Comparison of ENCODE assay signal across 8 mouse cellular contexts in the genomic region with DNA sequence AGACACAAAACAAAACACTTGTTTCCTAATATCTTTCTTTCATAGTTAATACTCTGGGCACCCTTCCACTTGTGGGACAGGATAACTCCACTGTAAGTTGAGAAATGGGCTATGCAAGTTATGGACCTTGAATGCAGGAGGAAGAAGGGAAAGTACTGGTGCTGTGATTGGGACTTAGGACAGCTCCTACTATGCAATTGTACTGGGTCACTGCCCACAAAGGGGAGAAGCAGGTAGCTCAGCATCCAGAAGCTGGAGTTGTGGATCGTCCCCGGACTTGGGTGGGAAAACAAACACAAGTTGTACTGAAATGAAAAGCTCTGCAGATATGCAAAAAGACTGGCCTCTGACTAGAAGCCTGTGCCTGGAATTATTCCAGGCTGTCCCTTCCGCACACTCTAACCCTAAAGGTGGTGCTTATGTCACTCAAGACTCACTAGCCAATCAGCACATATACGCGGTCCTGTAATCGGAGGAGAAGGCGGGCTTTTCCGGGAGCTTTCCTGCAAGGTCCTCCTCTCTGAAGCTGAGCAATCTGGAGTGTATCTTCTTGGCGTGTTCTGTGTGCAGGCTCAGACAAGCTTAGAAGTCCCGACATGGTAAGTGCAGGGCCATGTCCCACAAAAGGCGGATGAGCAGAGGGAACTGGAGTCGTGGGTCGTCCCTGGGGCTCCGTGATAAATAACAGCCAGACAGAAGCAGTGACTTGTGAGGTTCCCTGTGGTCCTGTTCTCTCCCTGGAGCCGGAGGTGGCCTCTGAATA. TPM values are rescaled to one million over a fixed set of nuclear protein-coding genes. Genes with fewer than 3 reads are reported as not detected.
DNase-seq lines count a peak whose midpoint lies in the region; ATAC-seq and TF ChIP-seq lines count a peak whose summit lies in the region.
"Not testable (repeated sequence)": the region's sequence is repeated elsewhere in the genome, so short reads cannot be mapped to it uniquely, and the experiment has no call there.

Gene Zfp937 (plus strand): TSS at position 474 of the 763 bp plus-strand sequence.

- H3K36me3 ChIP-seq in hindbrain, postnatal 0 days (ENCODE audit: insufficient read depth, low read length), result not testable (repeated sequence)

- peak within 1 kb of the TSS; percentile 50 for H3K4me2 ChIP-seq in hindbrain, postnatal 0 days (ENCODE audit: low read depth, low read length)

- not testable (repeated sequence) for H3K9ac ChIP-seq in hindbrain, postnatal 0 days (replicated peaks; ENCODE audit: low read length)

- peak within 1 kb of the TSS; percentile 68 for H3K4me3 ChIP-seq in cortical plate, adult 2 months (ENCODE audit: insufficient read depth, low read length)
- peak within 1 kb of the TSS; percentile 36 for H3K4me3 ChIP-seq in hindbrain, postnatal 0 days (ENCODE audit: low read length)

- not testable (repeated sequence) for TF ChIP-seq CTCF in cortical plate, adult 2 months (IDR thresholded peaks at IDR 0.05; ENCODE audit: extremely low read depth, insufficient read depth, low read length); hindbrain, postnatal 0 days (IDR thresholded peaks at IDR 0.05; ENCODE audit: low read depth)

- H3K27ac ChIP-seq in cortical plate, adult 2 months (ENCODE audit: insufficient read depth, low read length); hindbrain, postnatal 0 days: not testable (repeated sequence)

- not testable (repeated sequence) for H3K9me3 ChIP-seq in hindbrain, postnatal 0 days (ENCODE audit: low read length)

- peak; percentile 33; the same call in 1 of the 2 replicates for TF ChIP-seq POLR2A in cortical plate, adult 2 months (IDR thresholded peaks at IDR 0.05; ENCODE audit: extremely low read depth, insufficient read depth, low read length)

- peak; percentile 70 for DNase-seq in R1 (ENCODE audit: low read depth, low spot score)
- peak; percentile 57 for DNase-seq in gastrocnemius, postnatal 10 days
- DNase-seq in hindbrain, postnatal 0 days (ENCODE audit: low spot score), result peak; percentile 51
- DNase-seq in left cerebral cortex, adult 11 months (ENCODE audit: low spot score), result peak; percentile 85
- peak; percentile 83 for DNase-seq in lung, postnatal 25 days (ENCODE audit: low spot score)
- DNase-seq in retina, adult 2 months (ENCODE audit: low read depth, low spot score), result peak; percentile 45
- DNase-seq in thymus, postnatal 4 days, result peak; percentile 52

- ATAC-seq in hindbrain, postnatal 0 days, result peak; percentile 100

- 1% methylated on average over 15 of the region's 15 CpGs for WGBS in hindbrain, postnatal 0 days

- not testable (repeated sequence) for H3K27me3 ChIP-seq in hindbrain, postnatal 0 days (ENCODE audit: insufficient read depth, low read length)

- not testable (repeated sequence) for H3K4me1 ChIP-seq in cortical plate, adult 2 months (ENCODE audit: control insufficient read depth, insufficient read depth, low read length); hindbrain, postnatal 0 days (ENCODE audit: insufficient read depth, low read length)

RNA-seq across cellular contexts. Expression of gene Zfp937, which starts in this region (rescaled TPM):
- polyA plus RNA-seq in cortical plate, adult 2 months (2012; rRNA removed), result 2.3 and 2.5 TPM in 2 replicates
- total RNA-seq in gastrocnemius, postnatal 10 days (2021), result 1 to 10 TPM; 3.6 to 3.7 TPM
- 3.2 and 5.0 TPM in 2 replicates for total RNA-seq in hindbrain, postnatal 0 days (2014; rRNA removed)
- polyA plus RNA-seq in hindbrain, postnatal 0 days (2015; fragmentation: Nextera tagmentation; extraction: Ambion mirVana), result 6.2 and 6.9 TPM in 2 replicates
